Mouse (Mus musculus) inflammation-experienced regulatory T-cells, adult 6 months (primary cell): Measurements from ENCODE around the gene A230050P20Rik. TPM values are rescaled to one million over a fixed set of nuclear protein-coding genes. Genes with fewer than 3 reads are reported as not detected.

ENCODE experiments used
- ATAC-seq: one replicate; pipeline ENCODE4 v1.8.0; 2017
- polyA plus RNA-seq, 3 experiments: library from polyadenylated mRNA; unstranded; fragments of 100-300 nt; shearing (Covaris generic); gene quantifications; one replicate each; pipeline ENCODE4 v1.2.1; 2017

The A230050P20Rik gene
- polyA plus RNA-seq, 3 experiments from 2014 or later: 9.9 to 16.8 (median 14.3) TPM

DNA sequence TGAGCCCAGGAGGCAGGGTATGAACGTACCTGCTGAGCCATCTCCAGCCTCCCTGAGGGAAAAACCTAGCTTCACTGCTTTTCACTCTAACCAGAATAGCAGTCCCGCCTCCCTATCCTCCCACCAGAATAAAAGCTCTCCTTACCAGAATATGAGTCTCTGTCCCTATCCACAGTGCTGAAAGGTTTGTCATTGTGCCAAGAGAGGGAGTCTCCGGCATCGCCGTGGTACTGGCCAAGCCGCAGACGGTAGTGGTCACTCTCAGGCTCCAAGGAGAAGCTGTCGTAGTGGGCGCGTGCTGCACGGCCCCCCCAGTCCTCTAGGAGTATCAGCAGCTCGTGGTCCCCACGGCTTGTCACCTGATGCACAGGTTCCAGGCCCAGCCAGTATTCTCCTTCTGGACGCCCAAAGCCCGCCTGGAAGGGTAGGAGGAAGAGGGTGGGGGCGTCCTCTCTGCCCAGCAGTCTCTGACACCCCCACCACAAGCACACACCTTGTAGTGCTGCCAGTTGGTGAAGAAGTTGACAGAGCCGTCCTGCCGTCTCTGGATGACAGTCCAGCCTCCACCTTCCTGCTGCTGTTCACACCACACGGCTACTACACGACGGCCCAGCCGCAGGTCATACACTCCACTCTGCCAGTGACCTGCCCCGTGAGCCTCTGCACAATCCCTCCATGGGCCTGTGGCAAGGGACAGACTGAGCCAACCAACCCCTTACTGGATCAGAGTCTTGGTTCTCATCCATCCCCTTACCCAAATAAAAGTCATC is 6.8 kb downstream of the A230050P20Rik start:
- no peak for ATAC-seq

DNA sequence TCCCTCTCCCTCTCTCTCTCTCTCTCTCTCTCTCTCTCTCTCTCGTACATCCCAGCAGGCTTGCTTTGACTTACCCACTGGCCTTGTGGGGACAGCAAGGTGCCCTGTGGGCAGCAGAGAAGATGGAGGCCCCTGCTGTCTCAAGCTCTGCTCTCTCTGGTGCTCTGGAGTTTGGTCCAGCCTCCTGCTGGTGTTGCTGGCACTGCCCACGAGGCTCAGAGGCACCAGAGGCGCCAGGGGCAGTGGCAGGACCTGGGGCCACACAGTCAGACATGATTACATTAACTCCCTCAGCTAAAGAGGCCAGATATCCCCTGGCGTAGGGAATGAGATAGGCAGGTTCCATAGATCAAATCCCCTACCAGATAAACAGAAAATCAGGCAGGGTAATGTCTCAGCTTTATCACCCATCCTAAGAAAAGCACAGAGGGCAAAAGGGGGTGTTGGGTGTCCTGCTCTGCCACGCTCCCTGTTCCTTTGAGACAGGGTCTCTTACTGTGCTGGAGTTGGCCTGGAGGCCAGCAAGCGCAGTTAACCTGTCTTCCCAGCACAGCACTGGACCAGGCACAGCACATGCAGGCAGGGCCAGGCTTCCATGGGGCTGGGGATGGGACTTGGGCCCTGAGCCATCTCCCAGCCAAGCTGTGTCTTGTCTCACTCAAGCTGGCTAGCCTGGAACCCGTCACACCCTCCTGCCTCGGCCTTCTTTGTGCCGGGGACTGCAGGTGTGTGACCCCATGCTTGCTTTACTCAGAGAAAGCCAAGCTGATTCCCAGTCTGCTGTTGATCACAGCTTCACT is 8.1 kb downstream of the A230050P20Rik start:
- ATAC-seq: no peak

DNA sequence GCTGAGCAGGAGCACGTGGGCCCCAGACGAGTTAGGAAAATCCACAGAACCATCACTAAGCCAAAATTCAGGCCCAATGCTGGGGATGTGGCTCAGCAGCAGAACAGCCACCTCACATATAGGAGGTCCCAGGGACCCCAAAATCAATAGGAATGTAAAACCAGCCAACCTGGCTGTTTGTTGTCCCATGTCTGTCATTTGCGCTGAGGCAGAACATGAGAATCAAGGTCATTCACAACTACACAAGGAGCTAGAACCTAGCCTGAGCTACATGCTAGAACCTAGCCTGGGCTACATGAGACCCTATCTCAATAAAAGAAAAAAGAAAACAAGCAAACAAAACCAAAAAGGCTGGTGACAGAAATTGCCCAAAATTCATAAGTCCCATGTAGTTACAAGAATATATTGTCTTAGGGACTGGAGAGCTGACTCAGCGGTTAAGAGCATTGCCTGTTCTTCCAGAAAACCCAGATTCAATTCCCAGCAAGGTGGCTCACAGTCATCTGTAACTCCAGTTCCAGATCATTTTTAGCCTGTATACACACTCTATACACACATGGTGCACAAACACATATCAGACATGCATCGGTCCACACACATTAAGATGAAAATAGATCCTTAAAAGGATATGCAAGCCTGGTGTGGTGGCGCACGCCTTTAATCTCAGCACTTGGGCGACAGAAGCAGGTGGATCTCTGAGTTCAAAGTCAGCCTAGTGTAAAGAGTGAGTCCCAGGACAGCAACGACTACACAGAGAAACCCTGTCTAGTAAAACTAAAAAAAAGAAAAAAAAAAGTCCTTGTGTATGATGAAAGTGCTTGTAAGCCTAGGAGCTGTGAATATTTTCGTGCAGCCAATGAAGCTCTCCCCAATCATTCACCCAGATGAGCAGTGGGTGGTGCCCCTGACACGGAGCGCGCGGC is 8.9 kb downstream of the A230050P20Rik start:
- peak; percentile 68 for ATAC-seq

DNA sequence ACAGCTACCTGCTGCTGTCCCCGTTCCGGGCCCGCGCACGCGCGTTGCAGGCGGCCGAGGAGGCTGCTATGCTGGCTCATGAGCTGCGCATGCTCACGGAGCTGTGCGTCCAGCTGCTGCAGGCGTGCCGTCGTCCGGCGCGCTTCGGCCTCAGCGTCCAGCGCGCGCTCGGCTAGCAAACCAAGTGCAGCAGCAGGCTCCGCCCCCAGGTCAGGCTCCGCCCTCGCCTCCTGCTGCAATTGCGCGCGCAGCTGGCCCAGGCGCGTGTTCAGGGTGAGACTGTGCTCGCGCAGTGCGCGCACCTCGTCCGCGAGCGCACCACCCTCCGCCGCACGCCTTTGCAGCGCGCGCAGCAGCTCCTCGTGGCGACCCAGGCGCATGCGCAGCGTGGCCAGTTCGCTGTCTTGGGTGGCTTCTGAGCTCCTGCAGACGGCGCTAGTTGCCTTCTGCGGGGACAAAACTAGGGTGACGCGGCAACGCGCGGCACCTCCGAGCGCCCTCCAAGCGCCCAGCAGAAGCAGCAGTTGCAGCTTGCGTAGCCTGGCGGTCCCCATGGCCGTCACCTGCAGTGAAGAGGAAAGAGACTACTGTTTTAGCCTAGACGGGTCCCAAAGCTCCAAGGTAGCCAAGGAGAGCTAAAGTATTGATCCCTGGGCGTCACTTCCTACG is 9.7 kb downstream of the A230050P20Rik start:
- peak; percentile 90 for ATAC-seq

DNA sequence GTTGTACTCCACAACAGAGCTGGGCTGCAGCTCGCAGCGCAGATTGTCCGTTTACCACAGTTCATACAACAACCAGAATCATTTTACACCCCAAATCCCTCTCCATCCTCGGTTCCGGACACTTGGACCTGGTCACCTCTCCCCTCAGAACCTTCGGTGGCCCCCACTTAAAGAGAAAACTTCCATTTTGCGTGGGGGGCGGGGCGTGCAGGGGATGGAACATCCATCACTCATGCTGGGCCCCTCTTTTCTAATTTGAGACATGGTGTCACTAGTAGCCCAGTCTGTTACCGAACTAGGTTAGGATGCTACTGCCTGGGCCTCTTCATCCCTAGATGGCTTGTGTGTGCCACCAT is 10.2 kb downstream of the A230050P20Rik start:
- peak; percentile 1 for ATAC-seq

DNA sequence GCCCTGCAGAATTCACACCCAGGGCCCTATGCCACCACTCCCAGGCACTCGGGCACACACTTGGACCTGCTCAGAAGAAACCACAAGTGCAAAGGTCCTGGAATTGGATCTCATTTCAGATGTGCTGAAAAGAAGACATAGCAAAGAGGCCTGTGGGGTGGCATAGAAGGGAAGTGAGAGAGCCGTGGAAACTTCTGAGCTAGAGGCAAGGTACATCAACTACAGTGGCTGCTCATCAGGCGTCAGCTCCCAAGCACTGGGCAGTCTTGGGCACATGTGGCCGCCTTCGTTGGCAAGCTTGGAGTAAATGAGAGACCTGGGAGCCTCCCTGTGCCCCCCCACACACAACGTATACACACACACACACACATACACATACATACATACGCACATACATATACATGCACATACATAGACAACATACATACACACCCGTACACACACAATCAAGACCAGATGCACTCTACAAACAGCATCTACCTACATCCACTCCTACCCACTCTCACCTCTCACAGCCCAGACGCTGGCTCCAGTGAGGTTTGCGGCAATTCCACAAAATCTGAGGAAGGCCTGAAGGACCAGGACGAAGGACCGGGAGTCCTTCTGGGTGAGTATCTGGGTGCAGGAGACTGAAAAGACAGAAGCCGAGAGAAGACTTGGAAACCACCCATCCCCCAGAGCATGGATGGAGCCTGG is 10.8 kb downstream of the A230050P20Rik start, which contains the start of gene Angptl6:
Gene Angptl6, minus strand, starts transcription at position 631 of the 696 bp plus-strand sequence.
- no peak for ATAC-seq

DNA sequence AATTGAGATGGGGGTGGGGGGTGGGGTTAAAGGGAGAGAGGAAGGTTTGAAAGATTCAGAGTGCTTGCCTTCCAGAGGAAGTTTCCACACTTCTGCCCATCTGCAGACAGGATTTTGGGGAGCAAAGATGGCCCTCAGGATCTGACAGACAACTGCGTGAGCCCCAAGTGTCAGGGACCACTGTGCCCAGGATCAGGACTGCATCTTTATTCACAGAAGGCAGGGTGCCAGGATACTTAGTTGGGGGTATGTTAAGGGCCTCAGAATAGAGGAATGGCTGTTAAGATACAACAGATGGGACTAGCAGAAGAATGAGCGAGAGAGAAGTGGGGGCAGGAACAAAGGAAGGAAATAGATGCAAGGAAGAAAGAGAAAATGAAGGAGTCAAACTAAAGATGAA is 18.1 kb downstream of the A230050P20Rik start:
- ATAC-seq: no peak

DNA sequence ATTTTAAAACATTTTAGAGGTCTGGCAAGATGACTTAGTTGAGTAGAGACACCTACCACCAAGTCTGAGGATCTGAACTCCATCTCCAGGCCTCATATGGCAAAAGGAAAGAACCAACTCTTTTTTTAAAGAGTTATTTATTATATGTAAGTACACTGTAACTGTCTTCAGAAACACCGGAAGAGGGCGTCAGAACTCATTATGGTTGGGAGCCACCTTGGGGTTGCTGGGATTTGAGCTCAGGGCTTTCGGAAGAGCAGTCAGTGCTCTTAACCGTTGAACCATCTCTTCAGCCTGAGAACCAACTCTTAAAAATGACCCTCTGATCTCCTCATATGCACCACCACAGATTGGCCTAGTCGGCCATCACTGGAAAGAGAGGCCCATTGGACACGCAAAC is 18.7 kb downstream of the A230050P20Rik start:
- ATAC-seq: no peak

DNA sequence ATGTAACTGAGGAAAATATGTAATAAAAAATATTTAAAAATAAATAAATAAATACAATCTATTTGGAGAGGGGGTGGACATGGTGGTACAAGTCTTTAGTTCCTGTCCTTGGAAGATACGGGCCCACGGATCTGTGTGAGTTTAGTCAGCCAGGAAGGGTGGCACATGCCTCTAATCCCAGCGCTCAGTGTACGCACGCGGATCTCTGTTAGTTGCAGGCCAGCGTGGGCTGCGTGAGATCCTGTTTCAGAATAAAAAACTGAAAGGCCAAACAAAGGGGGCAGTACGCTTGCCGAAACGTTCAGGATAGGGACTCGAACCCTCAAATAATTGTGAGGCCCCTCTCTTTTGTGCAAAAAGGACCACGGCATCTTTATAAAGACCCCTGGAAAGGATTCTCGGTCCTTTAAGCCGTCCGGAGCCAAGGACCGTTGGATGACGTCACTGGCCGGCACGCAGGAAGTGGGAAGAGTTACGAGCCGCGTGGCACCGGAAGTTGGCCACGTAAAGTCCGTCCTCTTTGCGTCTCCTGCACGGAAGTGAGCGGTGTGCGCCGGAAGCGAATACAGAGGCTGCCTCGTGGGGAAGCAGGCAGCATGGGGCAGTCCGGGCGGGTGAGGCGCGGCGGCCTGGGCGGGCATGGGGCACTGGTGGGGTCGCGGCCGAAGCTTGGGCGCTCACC is 19.4 kb downstream of the A230050P20Rik start, which contains the start of gene Ppan:
Gene Ppan, plus strand, starts transcription at position 472 of the 682 bp plus-strand sequence.
- ATAC-seq: peak; percentile 97

DNA sequence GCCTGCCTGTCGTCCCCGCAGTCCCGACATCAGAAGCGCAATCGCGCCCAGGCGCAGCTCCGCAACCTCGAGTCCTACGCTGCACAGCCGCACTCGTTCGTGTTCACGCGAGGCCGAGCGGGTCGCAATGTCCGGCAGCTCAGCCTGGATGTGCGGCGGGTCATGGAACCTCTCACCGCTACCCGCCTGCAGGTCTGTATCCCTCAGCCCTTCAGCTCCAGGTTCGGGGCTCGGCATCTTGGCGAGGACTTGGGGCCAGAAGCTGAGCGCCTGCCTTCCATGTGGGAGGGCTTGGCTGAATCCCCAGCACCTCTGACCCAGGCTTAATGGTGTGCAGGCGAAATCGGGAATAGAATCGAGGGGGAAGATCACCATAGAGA is 19.9 kb downstream of the A230050P20Rik start:
- ATAC-seq: no peak

DNA sequence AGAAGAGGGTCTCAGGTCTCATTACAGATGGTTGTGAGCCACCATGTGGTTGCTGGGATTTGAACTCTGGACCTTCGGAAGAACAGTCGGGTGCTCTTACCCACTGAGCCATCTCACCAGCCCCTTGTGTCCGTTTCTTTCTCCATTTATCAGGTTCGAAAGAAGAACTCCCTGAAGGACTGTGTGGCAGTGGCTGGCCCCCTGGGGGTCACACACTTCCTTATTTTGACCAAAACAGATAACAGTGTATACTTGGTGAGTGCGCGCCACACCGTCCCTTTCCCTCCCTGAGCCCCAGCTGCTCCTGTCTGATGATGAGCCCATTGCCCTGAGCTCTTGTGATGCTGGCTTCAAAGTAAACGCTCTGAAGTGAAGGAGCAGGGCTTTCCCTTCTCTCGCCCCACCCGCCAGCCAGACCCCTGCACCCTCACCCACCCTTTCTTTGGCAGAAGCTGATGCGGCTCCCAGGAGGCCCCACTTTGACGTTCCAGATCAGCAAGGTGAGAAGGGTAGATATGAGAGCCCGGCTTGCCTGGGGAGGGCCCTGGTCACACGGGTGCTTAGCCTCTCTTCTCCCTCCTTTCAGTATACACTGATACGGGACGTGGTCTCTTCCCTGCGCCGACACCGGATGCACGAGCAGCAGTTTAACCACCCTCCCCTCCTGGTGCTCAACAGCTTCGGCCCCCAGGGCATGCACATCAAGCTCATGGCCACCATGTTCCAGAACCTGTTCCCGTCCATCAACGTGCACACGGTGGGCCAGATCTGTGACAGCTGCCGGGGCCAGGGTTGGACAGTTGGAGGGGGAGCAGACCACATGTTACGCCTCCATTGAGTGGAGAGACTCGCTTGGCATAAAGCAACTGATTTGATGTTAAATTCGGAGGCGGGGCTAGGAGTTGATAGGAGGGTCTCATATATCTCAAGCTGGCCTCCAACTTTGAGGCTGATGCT is 21.0 kb downstream of the A230050P20Rik start:
- no peak for ATAC-seq

DNA sequence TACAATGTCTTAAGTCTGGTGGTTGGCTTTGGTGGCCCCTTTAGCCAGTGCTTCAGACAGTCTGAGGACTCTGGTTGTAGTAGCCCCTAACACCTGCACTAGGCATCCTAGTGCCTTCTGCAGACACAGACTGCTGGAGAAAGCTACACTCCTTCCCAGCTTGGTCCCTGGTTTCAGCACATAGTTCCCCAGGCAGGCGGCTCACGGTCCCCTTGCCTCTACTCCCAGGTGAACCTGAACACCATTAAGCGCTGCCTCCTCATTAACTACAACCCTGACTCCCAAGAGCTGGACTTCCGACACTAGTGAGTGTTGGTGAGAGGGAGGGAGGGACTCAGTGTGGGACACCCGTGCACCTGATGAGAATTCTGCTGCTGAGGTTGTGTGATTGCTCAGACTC is 22.0 kb downstream of the A230050P20Rik start:
- ATAC-seq: no peak

DNA sequence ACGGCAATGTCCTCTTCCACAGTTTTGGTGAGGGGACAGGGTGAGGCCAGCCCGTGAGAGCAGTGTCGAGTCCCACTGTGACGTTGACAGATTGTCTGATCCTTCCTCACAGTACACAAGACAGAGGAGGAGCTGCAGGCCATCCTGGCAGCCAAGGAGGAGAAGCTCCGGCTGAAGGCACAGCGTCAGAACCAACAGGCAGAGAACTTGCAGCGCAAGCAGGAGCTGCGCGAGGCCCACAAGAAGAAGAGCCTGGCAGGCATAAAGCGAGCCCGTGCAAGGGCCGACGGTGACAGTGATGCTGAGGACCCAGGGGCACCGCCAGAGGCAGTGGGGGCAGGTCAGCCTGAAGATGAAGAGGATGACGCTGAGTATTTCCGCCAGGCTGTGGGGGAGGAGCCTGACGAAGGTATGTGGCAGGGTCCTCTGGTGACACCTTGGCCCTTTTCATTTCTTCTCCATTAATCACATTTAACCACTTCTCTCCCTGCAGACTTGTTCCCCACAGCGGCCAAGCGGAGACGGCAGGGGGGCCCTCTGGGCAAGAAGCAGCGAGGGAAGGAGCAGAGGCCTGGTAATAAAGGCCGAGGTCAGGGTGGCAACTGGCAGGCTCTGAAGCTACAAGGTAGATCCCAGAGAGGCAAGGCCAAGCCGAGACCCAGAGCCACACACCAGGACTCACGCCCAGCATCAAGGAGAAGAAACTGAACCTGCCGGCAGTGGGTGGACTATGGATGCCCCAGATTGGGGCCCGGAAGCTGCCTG is 23.1 kb downstream of the A230050P20Rik start:
- ATAC-seq: no peak

DNA sequence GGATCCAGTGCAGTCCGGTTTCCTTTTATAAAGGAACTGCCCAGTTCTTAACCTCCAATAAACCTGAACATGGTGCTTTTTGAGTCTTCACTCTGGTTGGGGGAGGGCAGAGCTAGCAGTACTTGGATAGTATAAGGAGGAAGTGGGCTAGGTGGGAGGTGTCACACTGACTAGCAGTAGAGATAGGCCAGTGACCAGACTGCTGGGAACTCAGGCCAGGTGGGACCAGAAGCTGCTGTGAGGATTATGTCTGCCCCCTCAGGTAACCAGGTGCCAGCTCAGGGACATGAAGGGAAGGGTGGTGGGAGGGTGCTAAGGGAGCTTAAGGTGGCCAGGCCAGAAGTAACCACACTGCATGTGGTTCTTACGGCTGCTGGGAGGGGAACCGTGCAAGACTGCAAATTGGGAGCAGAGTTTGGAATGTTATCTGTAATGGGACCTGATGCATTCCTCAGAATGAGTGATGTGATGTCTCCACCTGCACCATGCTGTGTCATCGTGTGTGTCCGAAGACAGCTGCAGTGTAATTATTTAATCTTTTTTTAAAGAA is 23.7 kb downstream of the A230050P20Rik start:
- ATAC-seq: no peak

DNA sequence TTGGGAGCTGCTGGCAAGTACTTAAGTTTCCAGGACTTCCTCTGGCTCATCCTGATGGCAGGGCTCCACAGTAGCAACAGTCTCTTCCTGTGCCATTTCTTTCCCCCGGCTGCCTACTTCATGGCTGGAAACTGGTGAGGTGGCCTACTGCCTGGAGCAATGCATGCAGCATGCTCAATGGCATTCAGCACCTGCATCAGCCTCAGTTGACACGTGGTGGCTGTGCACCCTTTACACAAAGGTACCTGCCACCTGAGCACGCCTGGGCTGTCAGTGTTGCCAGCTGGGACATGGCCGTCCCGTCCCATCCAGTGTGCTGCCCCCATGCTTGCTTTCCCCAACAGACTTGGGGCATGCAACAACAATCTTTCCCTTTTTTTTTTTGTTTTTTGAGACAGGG is 24.6 kb downstream of the A230050P20Rik start:
- no peak for ATAC-seq

DNA sequence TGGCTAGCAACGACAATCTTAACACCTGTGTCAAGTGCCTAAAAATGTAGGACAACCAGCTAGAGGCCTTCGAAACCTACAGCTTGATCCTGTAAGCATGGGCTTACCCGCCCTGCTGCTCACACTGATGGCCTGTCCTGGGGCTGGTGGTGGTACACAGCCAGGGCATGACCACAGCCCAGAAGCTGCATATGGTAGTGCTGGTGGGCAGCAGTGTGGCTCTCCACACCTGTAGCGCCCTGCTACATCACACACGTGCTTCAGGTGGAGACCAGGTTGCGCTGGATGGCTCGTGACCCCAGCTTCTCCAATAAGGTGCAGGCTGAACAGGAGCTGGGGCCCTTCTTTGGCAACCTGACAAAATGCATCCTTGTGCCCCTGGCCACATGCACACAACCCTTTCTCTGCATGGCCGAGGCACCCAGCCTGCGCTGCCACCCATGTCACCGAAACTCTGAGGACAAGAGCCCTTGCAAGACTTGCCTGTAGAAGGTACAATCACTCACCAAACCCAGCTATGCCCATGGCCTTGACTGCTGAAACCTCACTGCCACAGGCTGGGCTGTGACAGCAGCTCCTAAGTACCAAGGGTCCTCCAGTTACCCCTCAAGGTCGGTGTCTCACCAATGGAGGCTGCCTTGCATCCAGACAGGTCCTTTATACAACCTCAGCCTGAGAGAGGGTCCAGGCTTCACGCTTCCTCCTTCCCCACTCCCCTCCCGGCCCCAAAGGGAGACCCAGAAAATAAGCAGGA is 25.3 kb downstream of the A230050P20Rik start:
- no peak for ATAC-seq

DNA sequence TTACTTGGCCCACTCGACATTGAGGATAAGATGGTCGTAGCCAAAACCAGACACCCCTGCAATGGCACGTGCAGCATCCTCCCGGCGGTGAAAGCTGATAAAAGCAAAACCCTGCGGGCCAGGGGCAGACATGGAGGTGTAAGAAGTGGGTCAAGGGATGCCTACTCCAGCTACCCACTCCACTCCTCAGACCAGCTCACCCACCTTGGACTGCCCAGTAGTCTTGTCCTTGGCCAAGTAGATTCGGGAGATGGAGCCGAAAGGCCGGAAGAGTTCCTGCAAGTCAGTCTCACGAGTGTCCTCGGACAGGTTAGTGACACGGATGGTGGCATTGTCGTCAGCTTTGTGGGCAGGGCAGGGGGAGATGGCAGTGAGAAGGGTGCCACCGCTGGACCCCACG is 26.2 kb downstream of the A230050P20Rik start:
- ATAC-seq: no peak

DNA sequence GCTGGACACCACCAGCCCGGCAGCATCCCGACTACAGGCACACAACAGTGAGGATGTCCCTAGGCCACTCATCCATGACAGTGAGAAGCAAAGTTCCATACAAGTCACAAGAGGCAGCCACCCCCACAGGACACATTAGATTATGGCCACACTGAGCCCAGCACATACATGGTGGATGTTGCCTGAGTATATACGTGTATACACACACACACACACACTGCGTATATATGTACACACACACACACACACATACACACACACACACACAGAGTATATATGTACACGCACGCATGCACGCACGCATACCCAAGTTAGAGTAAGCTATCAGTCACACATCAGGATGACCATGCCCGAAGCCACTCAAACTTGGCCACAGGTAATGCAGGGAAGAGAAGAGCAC is 26.9 kb downstream of the A230050P20Rik start:
- no peak for ATAC-seq
